Comparison of ENCODE assay signal across 20 mouse cellular contexts in the genomic region with DNA sequence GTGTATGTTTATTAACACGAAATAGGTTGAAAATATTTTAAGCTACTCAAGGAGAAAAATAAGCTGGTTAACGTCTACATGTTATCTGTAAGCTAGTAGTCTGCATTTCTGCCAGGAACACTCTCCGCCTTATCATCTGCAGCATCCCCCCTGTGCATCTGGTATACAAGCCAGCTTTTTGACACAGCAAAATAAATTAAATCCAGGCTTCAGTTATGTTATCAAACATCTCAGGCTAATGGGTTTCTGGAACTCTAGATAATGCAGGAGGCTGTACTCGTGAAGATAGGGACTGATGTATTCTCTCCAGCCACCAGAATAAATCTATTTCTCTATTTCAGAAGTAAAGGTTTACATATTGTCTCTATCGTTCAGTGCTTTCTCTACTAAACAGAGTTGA.
"Had no signal": no experiment of that assay in that cellular context is flagged by ENCODE, and none has a peak within 500 bp of the region (broad histone marks: within the 10 kb centered on the region; RNA-seq: fewer than 3 reads in every experiment).

No protein-coding gene starts in this region.

- ATAC-seq: liver, embryonic 12.5 days; midbrain, embryonic 13.5 days had no signal

- H3K9me3 ChIP-seq: kidney, embryonic 15.5 days; limb, embryonic 10.5 days; limb, embryonic 13.5 days; liver, embryonic 12.5 days; liver, embryonic 15.5 days; lung, embryonic 15.5 days; megakaryocyte, embryonic 14.5 days; midbrain, embryonic 13.5 days had no signal

- H3K4me2 ChIP-seq: kidney, embryonic 15.5 days; limb, embryonic 13.5 days; liver, embryonic 12.5 days; liver, embryonic 15.5 days; lung, embryonic 15.5 days; midbrain, embryonic 13.5 days had no signal

- H3K36me3 ChIP-seq: kidney, embryonic 15.5 days; limb, embryonic 10.5 days; limb, embryonic 13.5 days; liver, embryonic 12.5 days; liver, embryonic 15.5 days; lung, embryonic 15.5 days; midbrain, embryonic 13.5 days had no signal

- H3K4me3 ChIP-seq: kidney, embryonic 15.5 days; limb, embryonic 10.5 days; limb, embryonic 13.5 days; liver, embryonic 12.5 days; liver, embryonic 15.5 days; lung, embryonic 15.5 days; megakaryocyte, embryonic 14.5 days; midbrain, embryonic 13.5 days; myocyte had no signal

- H3K27ac ChIP-seq: kidney, embryonic 15.5 days; limb, embryonic 10.5 days; limb, embryonic 13.5 days; liver, embryonic 12.5 days; liver, embryonic 15.5 days; lung, embryonic 15.5 days; midbrain, embryonic 13.5 days had no signal

- H3K27me3 ChIP-seq: kidney, embryonic 15.5 days; limb, embryonic 13.5 days; liver, embryonic 12.5 days; liver, embryonic 15.5 days; lung, embryonic 15.5 days; megakaryocyte, embryonic 14.5 days; midbrain, embryonic 13.5 days had no signal

- H3K9ac ChIP-seq: kidney, embryonic 15.5 days; limb, embryonic 13.5 days; liver, embryonic 12.5 days; liver, embryonic 15.5 days; lung, embryonic 15.5 days; midbrain, embryonic 13.5 days had no signal

- DNase-seq: kidney, adult 11 months; kidney, adult 8-10 months; kidney, postnatal 10 days; kidney, postnatal 36 days; layer of hippocampus, adult 9-11 months; liver; lung, adult 18-20 months; lung, postnatal 10 days; lung, postnatal 36 days; thymus, adult 18-20 months; thymus, postnatal 36 days had no signal

- H3K4me1 ChIP-seq: kidney, embryonic 15.5 days; limb, embryonic 10.5 days; limb, embryonic 13.5 days; liver, embryonic 12.5 days; liver, embryonic 15.5 days; lung, embryonic 15.5 days; megakaryocyte, embryonic 14.5 days; midbrain, embryonic 13.5 days had no signal
